Mouse (Mus musculus): ENCODE data around the gene Cldn14. TPM values are rescaled to one million over a fixed set of nuclear protein-coding genes. Genes with fewer than 3 reads are reported as not detected.

Gene Cldn14
- total RNA-seq, 2 experiments from 2014 or later = not detected

DNA sequence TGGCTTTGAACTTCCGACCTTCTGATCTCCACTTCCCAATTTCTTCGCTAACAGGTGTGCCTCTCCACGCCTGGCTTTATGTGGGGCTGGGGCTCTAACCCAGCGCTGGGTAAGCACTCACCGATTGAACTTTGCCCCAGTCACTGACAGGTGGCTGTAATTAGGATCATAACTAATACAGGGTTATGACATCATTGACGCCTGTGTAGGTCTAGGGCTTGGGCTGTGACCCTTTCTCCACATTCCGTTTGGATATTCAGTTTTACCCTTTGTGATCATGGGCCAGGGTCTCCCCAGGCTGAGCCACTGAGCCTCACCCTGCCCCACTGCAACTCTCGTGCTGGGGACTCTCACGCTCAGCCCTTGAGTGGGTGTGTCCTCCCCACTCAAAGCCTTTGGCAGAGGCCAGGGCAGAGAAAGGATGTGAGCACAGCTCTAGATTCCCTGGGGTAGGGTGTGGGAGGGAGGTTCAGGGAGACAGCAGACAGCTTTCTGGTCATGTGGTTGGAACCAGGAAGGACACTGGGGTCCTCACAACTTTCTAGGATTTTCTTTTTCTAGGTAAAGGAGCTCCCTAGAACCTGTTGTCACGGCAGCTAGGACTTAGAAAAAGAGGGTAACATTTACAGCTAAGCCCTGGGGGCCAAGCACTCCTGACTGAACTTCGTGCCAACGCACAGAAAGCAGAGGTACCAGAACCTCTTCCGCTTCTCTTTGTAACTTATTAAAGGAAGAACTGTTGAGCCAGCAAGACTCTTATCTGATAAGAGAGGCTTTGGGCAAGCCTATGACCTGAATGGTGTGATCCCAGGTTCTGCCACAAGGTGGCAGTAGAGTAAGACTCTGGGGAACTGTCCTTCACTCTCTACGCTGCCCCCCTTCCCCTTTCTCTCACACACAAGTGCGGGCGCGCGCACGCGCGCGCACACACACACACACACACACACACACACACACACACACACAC is 90.6 kb downstream of the Cldn14 start:
- ATAC-seq (replicated peaks; ENCODE audit: poor library complexity, severe bottlenecking) = peak; percentile 75

DNA sequence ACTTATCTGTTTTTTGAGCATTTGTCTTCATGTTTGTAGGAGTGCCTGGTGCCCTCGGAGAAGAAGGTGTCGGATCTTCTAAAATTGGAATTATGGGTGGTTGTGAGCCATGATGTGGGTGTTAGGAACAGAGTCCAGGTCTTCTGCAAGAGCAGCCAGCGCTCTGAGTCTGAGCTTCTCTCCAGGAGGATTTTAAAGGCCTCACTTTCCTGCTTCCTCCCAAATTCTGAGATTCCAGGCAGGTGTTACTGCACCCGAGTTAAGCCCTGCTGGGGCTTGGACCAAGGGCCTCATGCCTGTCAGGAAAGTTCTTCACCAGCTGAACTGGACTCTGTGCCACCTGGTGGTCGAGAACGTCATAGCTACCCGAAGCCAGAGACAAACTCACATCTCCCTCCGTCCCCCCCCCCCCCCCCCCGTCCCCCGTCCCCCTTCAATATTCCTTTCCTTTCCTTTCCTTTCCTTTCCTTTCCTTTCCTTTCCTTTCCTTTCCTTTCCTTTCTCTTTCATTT is 93.2 kb downstream of the Cldn14 start:
- ATAC-seq (replicated peaks; ENCODE audit: poor library complexity, severe bottlenecking) = no peak

DNA sequence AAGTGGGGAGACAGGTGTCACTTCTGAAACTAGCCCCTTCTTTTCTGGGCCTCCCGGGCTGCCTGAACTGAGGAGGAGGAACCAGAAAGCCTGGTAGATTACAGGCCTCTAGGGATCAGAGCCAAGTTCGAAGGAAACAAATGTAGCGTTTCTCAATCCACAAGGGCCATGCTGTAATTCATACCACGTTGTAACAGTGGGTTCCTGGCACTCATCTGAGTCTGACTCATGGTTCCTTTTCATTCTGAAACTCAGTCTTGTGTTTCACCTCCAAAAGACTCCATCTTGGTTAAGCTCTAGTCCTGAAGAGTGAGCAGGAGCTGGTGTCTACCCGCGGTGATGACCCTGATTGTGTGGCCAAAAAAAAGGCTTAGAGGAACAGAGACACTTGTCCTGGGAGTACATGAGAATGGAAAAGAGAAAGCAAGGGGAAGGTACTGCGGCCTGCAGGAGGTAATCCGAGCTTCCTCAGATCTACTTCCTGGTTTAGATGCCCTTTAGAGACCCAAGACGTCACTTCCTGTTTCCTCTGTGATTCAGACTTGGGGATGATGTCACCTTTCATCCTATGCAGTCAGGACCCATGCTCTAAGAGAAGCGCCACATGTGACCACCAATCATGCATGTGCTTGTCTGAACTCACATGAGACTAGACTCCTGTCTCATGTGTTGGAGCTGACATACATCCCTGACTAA is 94.6 kb downstream of the Cldn14 start:
- ATAC-seq (replicated peaks; ENCODE audit: poor library complexity, severe bottlenecking) = peak; percentile 75

DNA sequence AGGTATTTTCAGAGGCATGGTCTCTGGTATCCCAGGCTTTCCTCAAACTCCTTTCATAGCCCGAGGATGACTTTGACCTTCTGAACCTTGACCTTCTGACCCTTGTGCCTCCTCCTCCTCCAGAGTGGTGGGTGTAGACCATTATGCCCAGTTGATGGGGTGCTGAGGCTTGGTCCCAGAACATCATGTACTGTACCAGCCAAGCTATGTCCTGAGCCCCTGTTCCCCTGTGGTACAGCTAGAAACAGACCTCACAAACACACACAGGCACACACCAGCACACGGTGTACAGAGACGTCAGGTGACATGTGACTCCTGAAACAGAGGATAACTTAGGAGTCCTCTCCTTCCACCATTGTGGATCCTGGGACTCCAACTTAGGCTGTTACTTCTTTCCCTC is 95.8 kb downstream of the Cldn14 start:
- ATAC-seq (replicated peaks; ENCODE audit: poor library complexity, severe bottlenecking) = no peak

DNA sequence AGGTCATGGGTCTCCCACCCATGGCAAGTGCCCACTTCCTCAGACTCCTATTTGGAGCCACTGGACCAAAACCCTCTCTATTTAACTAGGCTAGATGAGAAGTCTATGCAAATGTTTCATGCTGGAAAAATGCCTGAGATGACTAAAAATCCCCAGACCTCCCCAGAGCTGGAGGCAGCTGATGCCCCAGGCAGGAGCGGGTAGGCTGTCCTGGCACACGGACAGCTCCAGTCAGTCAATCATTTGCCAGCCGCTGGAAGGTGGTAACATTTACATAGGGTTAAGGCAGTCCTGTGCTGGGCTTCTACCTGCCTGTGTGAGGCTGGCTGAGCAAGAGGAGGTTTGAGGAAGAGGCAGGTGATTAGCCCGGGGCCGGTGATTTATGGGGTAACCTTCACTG is 96.5 kb downstream of the Cldn14 start:
- no peak for ATAC-seq (replicated peaks; ENCODE audit: poor library complexity, severe bottlenecking)

DNA sequence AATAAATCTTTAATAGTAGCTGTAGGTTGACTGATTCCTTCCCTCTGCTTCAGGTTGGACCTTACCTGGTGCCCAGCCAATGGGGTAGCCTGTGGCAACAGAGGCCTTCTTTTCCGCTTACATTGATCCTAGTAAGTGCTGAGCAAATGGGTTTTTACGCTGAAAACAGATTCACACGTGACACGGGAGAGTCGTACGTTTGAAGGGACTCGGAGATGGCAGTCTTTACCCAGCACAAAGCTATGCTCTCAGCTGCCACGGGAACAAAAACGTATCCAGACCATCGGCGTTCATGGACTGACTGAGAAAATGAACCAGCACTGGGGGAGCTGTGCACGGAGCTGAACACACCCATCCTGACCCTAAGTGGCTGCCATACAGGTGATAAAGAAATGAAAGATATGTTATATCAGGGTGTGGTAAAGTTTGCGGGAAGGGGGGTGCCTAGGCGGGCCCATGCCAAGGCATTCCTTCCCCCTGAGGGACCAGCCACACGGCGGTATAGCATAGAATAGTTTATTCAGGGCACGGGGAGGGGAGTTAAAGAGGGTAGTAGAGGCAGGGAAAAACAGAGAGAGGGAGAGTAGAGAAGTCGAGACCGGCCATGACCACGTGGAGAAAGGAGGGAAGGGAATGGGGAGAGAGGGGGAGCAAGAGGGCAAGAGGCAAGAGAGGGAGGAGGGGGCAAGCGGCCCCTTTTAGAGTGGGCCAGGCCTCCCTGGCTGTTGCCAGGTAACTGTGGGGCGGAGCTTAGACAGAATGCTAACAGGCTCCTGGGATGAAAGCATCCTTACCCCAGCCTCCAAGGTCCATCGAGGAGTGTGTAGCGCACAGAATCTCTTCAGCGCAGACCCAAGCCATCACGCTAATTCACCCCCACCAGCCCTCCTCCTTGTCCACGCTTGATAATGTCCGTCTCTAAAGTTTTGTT is 97.6 kb downstream of the Cldn14 start:
- ATAC-seq (replicated peaks; ENCODE audit: poor library complexity, severe bottlenecking) = no peak

DNA sequence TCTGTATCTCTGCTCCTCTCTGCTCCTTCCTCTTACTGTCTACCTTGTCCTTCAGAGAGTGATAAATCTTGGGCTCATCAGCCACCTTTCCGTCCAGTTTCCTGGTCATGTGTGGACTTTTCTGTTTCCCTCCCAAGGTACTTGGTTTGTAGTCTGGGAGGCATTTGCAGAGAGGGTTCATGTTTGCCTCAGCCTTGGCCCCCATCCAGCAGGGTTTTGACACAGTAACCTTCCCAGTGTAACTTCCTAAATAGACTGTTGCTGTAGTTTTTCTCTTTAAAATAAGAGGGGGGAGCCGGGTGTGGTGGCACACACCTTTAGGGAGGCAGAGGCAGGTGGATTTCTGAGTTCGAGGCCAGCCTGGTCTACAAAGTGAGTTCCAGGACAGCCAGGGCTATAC is 98.7 kb downstream of the Cldn14 start:
- no peak for ATAC-seq (replicated peaks; ENCODE audit: poor library complexity, severe bottlenecking)

DNA sequence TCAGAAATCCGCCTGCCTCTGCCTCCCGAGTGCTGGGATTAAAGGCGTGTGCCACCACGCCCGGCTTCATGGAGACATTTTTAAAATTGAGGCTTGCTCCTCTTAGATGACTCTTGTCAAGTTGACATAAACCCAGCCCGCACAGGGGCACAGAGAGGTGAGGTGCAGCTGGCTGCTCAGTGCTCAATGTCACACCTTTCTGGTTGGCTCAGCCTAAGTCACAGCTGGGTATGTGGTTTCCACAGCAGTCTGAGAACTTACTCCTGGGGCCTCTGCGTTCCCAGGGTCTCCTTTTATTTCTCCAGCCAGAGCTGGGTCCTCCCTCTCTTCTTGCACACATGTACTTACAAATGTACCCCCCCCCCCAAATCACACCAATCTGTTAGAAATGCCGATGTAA is 100.4 kb downstream of the Cldn14 start:
- no peak for ATAC-seq (replicated peaks; ENCODE audit: poor library complexity, severe bottlenecking)

DNA sequence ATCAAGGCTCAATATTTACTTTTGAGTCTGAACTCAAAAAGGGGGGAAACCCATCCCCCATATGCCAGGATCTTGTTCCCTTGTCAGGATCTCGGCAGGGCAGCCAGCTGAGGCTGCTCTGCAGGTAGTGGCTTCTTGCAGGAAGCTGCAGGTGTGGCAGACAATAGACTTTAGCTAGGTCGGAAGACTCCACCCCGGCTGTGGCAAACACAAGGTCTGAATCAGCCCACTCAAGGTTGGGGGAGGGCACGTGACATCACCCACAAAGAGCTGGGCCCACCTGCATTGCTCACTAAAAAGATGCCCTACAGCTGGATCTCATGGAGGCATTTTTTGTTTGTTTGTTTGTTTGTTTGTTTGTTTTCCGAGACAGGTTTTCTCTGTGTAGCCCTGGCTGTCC is 100.9 kb downstream of the Cldn14 start:
- no peak for ATAC-seq (replicated peaks; ENCODE audit: poor library complexity, severe bottlenecking)

DNA sequence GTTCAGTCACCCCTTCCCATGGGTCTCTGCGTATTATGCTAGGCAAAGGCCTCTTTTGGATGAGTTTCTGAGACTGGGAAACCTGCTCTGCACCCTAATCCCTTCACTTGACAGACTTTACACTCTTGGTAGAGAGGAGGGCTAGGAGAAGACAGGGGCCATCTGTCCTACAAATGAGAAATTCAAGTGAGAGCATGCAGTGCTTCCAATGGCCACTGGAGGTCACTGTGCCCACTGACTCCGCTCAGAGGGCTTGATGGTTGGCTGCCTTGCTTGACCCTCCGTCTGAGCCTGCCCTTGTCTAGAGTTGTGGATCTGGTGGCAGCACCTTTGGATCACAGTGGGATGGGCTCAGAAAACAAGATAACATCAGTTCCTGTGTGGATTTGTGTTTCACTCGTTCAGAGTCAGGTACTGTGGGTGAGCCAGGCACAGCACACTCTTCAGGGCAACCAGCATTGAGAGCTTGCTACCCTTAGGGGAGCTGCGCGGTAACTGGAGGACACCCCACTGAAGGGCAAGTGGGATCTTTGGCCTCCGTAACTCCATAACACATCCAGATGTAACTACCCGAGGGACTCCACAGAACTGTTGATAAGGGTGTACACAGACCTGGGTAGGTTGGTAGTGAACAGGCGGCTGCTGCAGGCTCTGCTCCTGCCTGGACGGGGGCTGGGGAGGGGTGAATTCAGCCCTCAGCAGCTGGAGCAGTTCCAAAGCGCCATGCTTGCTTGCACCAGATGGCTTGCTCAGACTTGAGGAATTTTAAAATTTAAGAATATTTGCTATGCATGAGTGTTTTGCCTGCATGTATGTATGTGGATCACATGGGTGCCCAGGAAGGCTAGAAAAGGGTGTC is 102.3 kb downstream of the Cldn14 start:
- peak; percentile 85 for ATAC-seq (replicated peaks; ENCODE audit: poor library complexity, severe bottlenecking)

DNA sequence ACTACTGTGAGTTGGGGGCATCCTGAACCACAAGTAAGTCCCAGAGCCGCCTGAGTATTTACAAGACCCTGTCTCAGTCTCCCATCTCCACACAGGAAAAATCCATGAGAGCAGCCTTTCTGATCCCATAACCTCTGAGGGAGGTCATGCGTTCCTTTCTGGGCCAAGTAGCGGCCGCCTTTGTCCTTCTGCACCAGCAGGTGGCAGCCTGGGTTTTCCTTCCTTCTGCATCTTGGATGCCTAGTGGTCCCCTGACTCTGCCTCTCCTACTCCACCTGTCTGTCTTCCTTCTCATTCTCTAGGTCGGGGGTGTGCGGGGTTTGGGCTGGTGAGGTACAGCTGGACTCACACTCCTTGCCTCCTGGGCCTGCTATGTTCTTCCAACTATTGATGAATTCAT is 105.6 kb downstream of the Cldn14 start:
- ATAC-seq (replicated peaks; ENCODE audit: poor library complexity, severe bottlenecking) = no peak

DNA sequence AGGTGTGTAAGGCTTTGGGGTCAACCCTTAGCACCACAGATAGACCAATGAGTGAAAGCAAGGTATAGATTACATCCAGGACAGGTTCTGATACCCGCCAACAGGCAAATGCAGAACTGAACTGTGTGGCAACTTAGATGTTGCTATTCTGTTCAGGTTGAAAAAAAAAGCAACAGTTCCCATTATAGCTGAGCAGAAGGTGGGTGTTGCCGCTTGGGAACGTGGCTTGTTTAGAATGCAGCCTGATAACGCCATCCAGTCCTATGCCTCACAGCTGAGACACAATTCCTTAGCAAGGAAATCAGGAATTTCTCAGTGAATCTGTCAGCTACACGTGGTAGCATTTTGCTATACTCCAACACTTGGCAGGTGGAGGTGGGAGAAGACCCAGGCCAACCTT is 115.4 kb downstream of the Cldn14 start:
- ATAC-seq (replicated peaks; ENCODE audit: poor library complexity, severe bottlenecking) = no peak

DNA sequence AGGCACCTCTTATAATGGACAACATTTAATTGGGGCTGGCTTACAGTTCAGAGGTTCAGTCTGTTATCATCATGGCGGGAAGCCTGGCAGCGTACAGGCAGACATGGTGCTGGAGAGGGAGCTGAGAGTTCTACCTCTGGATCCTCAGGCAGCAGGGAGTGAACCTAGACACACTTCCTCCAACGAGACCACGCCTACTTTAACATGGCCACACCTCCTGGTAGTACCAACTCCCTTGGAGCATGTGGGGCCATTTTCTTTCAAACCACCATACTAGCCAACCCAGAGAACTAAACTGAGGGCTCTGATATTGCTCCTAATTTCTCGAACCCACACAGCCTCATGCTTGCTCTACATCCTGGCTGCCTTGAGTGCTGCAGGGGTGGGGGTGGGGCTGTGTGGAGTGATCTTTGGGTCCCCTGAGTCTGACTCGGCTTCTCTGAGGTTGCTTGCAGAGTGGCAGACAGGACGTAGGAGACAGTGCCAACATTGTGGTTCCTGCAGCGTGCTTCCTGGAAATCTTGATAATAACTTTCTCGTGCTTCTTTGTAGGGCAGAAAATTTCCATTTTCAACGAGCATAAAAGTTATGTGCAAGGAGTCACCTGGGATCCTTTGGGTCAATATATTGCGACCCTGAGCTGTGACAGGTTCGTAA is 117.6 kb downstream of the Cldn14 start:
- ATAC-seq (replicated peaks; ENCODE audit: poor library complexity, severe bottlenecking) = peak; percentile 37; the same call in 1 of the 2 replicates

DNA sequence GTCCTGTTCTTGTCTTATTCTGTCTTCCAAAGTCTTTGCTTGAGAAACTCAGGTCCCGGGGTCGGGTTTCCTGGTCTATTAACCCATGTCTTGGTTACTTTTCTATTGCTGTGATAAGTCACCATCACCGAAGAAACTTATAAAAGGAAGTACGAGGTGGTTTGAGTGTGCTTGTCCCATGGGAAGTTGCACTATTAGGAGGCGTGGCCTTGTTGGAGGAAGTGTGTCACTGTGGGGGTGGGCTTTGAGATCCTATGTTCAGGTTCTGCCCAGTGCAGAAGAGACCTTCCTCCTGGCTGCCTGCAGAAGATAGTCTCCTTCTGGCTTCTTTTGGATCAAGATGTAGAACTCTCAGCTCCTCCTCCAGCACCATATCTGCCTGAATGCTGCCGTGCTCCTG is 120.2 kb downstream of the Cldn14 start:
- peak; percentile 18 for ATAC-seq (replicated peaks; ENCODE audit: poor library complexity, severe bottlenecking)

DNA sequence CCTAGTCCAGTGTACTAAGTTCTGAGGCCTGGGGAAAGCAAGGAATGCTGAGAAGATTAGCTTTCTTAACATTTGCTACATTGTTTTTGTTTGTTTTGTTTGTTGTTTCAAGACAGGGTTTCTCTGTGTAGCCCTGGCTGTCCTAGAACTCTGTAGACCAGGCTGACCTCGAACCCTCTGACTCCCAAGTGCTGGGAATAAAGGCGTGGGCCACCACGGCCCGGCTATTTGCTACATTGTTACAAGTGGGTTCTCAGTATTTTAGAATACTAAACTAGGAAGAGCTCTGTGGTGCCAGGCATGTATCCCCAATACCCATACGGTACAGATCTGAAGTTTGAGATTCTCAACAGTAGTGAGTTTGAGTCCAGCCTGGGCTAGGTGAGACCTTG is 123.9 kb downstream of the Cldn14 start:
- ATAC-seq (replicated peaks; ENCODE audit: poor library complexity, severe bottlenecking) = no peak

DNA sequence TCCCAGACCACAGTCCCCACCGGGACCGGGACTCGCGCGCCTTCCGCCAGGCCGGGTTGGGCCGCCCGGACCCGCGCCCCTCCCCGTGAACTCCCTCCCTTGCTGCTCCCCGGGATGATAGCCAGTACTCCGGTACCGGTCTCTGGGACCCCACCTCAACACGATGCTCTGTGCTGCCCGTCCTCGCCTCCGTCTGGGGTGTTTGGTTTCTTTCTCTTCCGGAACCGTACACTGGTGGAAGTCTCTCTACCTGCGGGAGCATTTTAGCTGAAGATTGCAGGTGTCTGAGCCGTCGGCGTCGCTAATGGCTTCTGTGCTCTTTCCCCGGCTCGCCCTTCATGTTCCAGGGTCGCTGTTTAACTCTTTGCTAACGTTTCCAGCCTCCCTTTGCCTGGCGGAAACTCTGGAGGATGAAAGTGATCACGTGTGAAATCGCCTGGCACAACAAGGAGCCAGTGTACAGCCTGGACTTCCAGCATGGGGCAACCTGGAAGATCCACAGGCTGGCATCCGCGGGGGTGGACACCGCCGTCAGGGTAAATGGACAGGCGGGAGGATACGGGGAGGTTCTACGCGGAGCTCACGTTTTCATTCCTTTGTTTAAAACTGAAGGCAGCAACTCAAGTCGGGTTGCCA is 124.4 kb downstream of the Cldn14 start:
- 0 out of 2 replicates have a peak, but pooled peaks have one; percentile 8 for ATAC-seq (replicated peaks; ENCODE audit: poor library complexity, severe bottlenecking)

DNA sequence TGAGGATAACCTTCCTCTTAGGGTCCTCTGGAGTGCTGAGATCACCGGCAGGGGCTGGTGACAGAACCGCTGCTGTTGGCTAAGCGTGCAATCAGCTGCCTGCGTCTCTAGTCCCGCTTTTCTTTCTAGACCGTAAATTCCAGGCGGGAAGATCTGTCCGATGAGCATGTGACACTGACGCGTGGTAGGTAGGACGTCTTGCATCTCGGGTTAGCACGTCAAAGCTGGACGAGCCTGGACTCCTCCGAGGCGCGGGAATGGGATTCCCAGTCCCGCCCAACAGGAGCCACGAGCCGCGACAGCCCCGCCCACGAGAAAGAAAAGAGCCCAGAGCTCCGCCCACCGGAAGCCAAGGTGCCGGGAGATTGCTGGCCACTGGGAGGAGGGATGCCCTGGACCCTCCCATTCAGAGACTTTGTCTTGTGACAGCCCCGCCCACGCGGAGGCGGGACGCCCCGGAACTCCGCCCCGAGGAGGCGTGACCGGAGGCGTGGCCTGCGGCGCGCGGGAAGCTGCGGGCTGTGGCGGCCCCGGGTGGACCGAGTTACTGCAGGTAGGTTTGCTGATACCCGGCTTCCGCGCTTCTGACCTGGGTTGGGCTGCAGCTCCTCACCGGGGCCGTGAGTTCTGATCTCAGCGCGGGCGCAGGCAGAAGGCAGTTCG is 125.1 kb downstream of the Cldn14 start, which contains the start of gene Chaf1b:
Gene Chaf1b (plus strand): TSS at position 479 of the 663 bp plus-strand sequence.
- ATAC-seq (replicated peaks; ENCODE audit: poor library complexity, severe bottlenecking) = peak; percentile 92
